8 mouse cellular contexts compared by ENCODE assay signal in genomic region chr5:9724956-9725600, GRCm38 (mm10). TPM values are rescaled to one million over a fixed set of nuclear protein-coding genes. Genes with fewer than 3 reads are reported as not detected.
DNase-seq lines count a peak whose midpoint lies in the region; ATAC-seq lines count a peak whose summit lies in the region.

Gene Grm3 (minus strand): TSS chr5:9725170.

- H3K9ac ChIP-seq in heart, embryonic 11.5 days (ENCODE audit: low read depth, low read length) = no peak within 1 kb of the TSS
- H3K9ac ChIP-seq in embryonic facial prominence, embryonic 14.5 days (ENCODE audit: low read depth, low read length) = peak within 1 kb of the TSS; percentile 47
- H3K9ac ChIP-seq in intestine, embryonic 16.5 days (ENCODE audit: low read depth, low read length) = 0 out of 2 replicates have a peak within 1 kb of the TSS, but pooled peaks have one; percentile 29

- under 1% methylated on average over 25 of the region's 25 CpGs for WGBS in heart, embryonic 11.5 days (ENCODE audit: insufficient replicate concordance)
- WGBS in embryonic facial prominence, embryonic 14.5 days = 4% methylated on average over 25 of the region's 25 CpGs
- 2% methylated on average over 25 of the region's 25 CpGs for WGBS in intestine, embryonic 16.5 days
- under 1% methylated on average over 25 of the region's 25 CpGs for WGBS in midbrain, embryonic 10.5 days

- H3K4me2 ChIP-seq in heart, embryonic 11.5 days = peak within 1 kb of the TSS; percentile 89
- H3K4me2 ChIP-seq in embryonic facial prominence, embryonic 14.5 days (ENCODE audit: low read depth, low read length) = peak within 1 kb of the TSS; percentile 75
- peak within 1 kb of the TSS; percentile 65 for H3K4me2 ChIP-seq in intestine, embryonic 16.5 days (ENCODE audit: low read depth, low read length)

- H3K27ac ChIP-seq in heart, embryonic 11.5 days (ENCODE audit: low read depth, low read length) = no peak within 1 kb of the TSS
- H3K27ac ChIP-seq in embryonic facial prominence, embryonic 14.5 days (replicated peaks; ENCODE audit: low read depth, low read length) = no peak within 1 kb of the TSS
- H3K27ac ChIP-seq in intestine, embryonic 16.5 days (ENCODE audit: low read length) = no peak within 1 kb of the TSS
- H3K27ac ChIP-seq in midbrain, embryonic 10.5 days (replicated peaks) = peak within 1 kb of the TSS; percentile 83

- peak within 1 kb of the TSS; percentile 45 for H3K4me3 ChIP-seq in heart, embryonic 11.5 days (ENCODE audit: low read depth, low read length)
- peak within 1 kb of the TSS; percentile 39 for H3K4me3 ChIP-seq in embryonic facial prominence, embryonic 14.5 days (ENCODE audit: low read depth, low read length)
- peak within 1 kb of the TSS; percentile 43 for H3K4me3 ChIP-seq in intestine, embryonic 16.5 days (ENCODE audit: low read length)
- peak within 1 kb of the TSS; percentile 68 for H3K4me3 ChIP-seq in midbrain, embryonic 10.5 days

- peaks cover 6% of the 10 kb centered on the region; the same call in 1 of the 2 replicates for H3K4me1 ChIP-seq in heart, embryonic 11.5 days (ENCODE audit: control insufficient read depth, insufficient read depth, low read length)
- H3K4me1 ChIP-seq in embryonic facial prominence, embryonic 14.5 days (ENCODE audit: control insufficient read depth, insufficient read depth, low read length) = no peaks in the 10 kb centered on the region
- H3K4me1 ChIP-seq in intestine, embryonic 16.5 days (ENCODE audit: control insufficient read depth, insufficient read depth, low read length) = peaks cover 11% of the 10 kb centered on the region
- peaks cover 27% of the 10 kb centered on the region for H3K4me1 ChIP-seq in midbrain, embryonic 10.5 days

- no peaks in the 10 kb centered on the region for H3K36me3 ChIP-seq in heart, embryonic 11.5 days (ENCODE audit: control insufficient read depth, insufficient read depth, low read length)
- no peaks in the 10 kb centered on the region for H3K36me3 ChIP-seq in embryonic facial prominence, embryonic 14.5 days (ENCODE audit: control insufficient read depth, insufficient read depth, low read length)
- no peaks in the 10 kb centered on the region for H3K36me3 ChIP-seq in intestine, embryonic 16.5 days (ENCODE audit: control insufficient read depth, insufficient read depth, low read length)
- no peaks in the 10 kb centered on the region for H3K36me3 ChIP-seq in midbrain, embryonic 10.5 days

- peaks cover 17% of the 10 kb centered on the region for H3K27me3 ChIP-seq in heart, embryonic 11.5 days (ENCODE audit: control insufficient read depth, insufficient read depth, low read length)
- H3K27me3 ChIP-seq in embryonic facial prominence, embryonic 14.5 days (replicated peaks; ENCODE audit: control insufficient read depth, insufficient read depth, low read length) = peaks cover 23% of the 10 kb centered on the region
- peaks cover 18% of the 10 kb centered on the region for H3K27me3 ChIP-seq in intestine, embryonic 16.5 days (replicated peaks; ENCODE audit: control insufficient read depth, insufficient read depth, low read length)
- H3K27me3 ChIP-seq in midbrain, embryonic 10.5 days (ENCODE audit: low read depth, poor library complexity, severe bottlenecking) = peaks cover 33% of the 10 kb centered on the region

- no peak for DNase-seq in heart, adult 9 months (ENCODE audit: low spot score in 2 of 2)
- DNase-seq in Muller cell, postnatal 12 days (ENCODE audit: inconsistent ontology term) = peak; percentile 39
- no peak for DNase-seq in embryonic facial prominence, embryonic 14.5 days (ENCODE audit: low spot score)
- DNase-seq in midbrain, embryonic 10.5 days (ENCODE audit: low spot score) = peak; percentile 54
- peak; percentile 36 for DNase-seq in testis, postnatal 10 days (ENCODE audit: low spot score)
- DNase-seq in ovary, adult 18-20 months (ENCODE audit: low spot score) = no peak

- peak; percentile 39 for ATAC-seq in heart, embryonic 11.5 days (replicated peaks; ENCODE audit: insufficient number of reproducible peaks, low FRiP score, low TSS enrichment)
- peak; percentile 51; the same call in 1 of the 2 replicates for ATAC-seq in embryonic facial prominence, embryonic 14.5 days (ENCODE audit: low read depth)
- ATAC-seq in intestine, embryonic 16.5 days = peak; percentile 28; the same call in 1 of the 2 replicates

- H3K9me3 ChIP-seq in heart, embryonic 11.5 days (replicated peaks; ENCODE audit: control insufficient read depth, low read length) = no peaks in the 10 kb centered on the region
- H3K9me3 ChIP-seq in embryonic facial prominence, embryonic 14.5 days (ENCODE audit: control insufficient read depth, low read length) = no peaks in the 10 kb centered on the region
- no peaks in the 10 kb centered on the region for H3K9me3 ChIP-seq in intestine, embryonic 16.5 days (ENCODE audit: control insufficient read depth, low read length)
- H3K9me3 ChIP-seq in midbrain, embryonic 10.5 days (replicated peaks) = no peaks in the 10 kb centered on the region

RNA-seq across cellular contexts. Expression of gene Grm3, which starts in this region (rescaled TPM):
- polyA plus RNA-seq in heart, embryonic 11.5 days (2014; fragmentation: Nextera tagmentation; extraction: Ambion mirVana) = 0.04 and 0.08 TPM in 2 replicates
- polyA plus RNA-seq in embryonic facial prominence, embryonic 14.5 days (2014; fragmentation: Nextera tagmentation; extraction: Ambion mirVana) = 1.1 and 1.3 TPM in 2 replicates
- polyA plus RNA-seq in intestine, embryonic 16.5 days (2015; fragmentation: Nextera tagmentation; extraction: Ambion mirVana) = 0.16 TPM in 1 of 2 replicates, not detected in the other
- 1.7 and 4.0 TPM in 2 replicates for polyA plus RNA-seq in midbrain, embryonic 10.5 days (2016; fragmentation: Nextera tagmentation; extraction: Ambion mirVana)

Comparison
In these comparisons a context has a peak if more than half of its experiments do, and no peak if none do; other contexts are left out.
1. Peak in ATAC-seq, H3K4me3 ChIP-seq and H3K4me2 ChIP-seq in heart, embryonic 11.5 days; RNA of the gene not detected or under 1 TPM.
2. Peak in ATAC-seq, H3K4me3 ChIP-seq, H3K9ac ChIP-seq and H3K4me2 ChIP-seq in intestine, embryonic 16.5 days; RNA of the gene not detected or under 1 TPM.
3. DNase-seq: peak in Muller cell, postnatal 12 days (single experiment), midbrain, embryonic 10.5 days (single experiment) and testis, postnatal 10 days (single experiment); none in heart, adult 9 months (0 of 2), embryonic facial prominence, embryonic 14.5 days (single experiment) and ovary, adult 18-20 months (single experiment).
4. Peak in every context shown above with its lines, with median percentiles within 50 percentile points of each other: ATAC-seq, H3K4me2 ChIP-seq and H3K4me3 ChIP-seq.